Mouse (Mus musculus) heart, embryonic 12.5 days (tissue): ENCODE data around the gene Clta. TPM values are rescaled to one million over a fixed set of nuclear protein-coding genes. Genes with fewer than 3 reads are reported as not detected.

Experiments used
- ATAC-seq: fragments of 200-750 bp; cut with Nextera tagmentation; 2 replicates; pipeline ENCODE4 v1.8.0; 2017; ENCODE audit warnings: moderate TSS enrichment, moderate library complexity; ENCODE audit not compliant: insufficient number of reproducible peaks, low FRiP score
- H3K27ac ChIP-seq: fragments of 300-500 bp; sonication (generic); 2 replicates; pipeline ENCODE4 v1.5.1; 2016; ENCODE audit warnings: mild to moderate bottlenecking, moderate library complexity; ENCODE audit not compliant: poor library complexity, severe bottlenecking
- H3K27me3 ChIP-seq: fragments of 300-500 bp; sonication (generic); replicated peaks from 2 replicates; pipeline ENCODE4 v1.6.1; 2016; ENCODE audit warnings: mild to moderate bottlenecking, moderate library complexity
- H3K36me3 ChIP-seq: fragments of 300-500 bp; sonication (generic); 2 replicates; pipeline ENCODE4 v1.6.1; 2016; ENCODE audit warnings: mild to moderate bottlenecking, moderate library complexity
- H3K4me1 ChIP-seq: fragments of 300-500 bp; sonication (generic); replicated peaks from 2 replicates; pipeline ENCODE4 v1.6.1; 2016; ENCODE audit warnings: mild to moderate bottlenecking
- H3K4me2 ChIP-seq: fragments of 300-500 bp; sonication (generic); 2 replicates; pipeline ENCODE4 v1.6.1; 2016; ENCODE audit warnings: mild to moderate bottlenecking, moderate library complexity
- H3K4me3 ChIP-seq: fragments of 300-500 bp; sonication (generic); 2 replicates; pipeline ENCODE4 v1.5.1; 2016; ENCODE audit warnings: mild to moderate bottlenecking
- H3K9ac ChIP-seq: fragments of 300-500 bp; sonication (generic); 2 replicates; pipeline ENCODE4 v1.6.1; 2016; ENCODE audit warnings: mild to moderate bottlenecking, moderate library complexity
- H3K9me3 ChIP-seq: fragments of 300-500 bp; sonication (generic); replicated peaks from 2 replicates; pipeline ENCODE4 v1.6.1; 2016; ENCODE audit warnings: mild to moderate bottlenecking, moderate library complexity
- WGBS: fragments of 180-500 bp; shearing (Covaris S2); methylation state at CpG from one replicate; pipeline ENCODE4 v1.1.7; 2016; 5-methylcytosine and 5-hydroxymethylcytosine counted together
- polyA plus RNA-seq: library from polyadenylated mRNA; unstranded; fragments of >200 nt; fragmentation: Nextera tagmentation; extraction: Ambion mirVana; gene quantifications from 2 replicates; pipeline ENCODE4 v1.2.1, GENCODE M21; 2016

The Clta gene
- polyA plus RNA-seq = 153 and 163 TPM in 2 replicates

- Histone ChIP-seq H3K36me3 (no peaks in the 10 kb centered on the region), H3K27me3 (no peaks in the 10 kb centered on the region), H3K4me1 (no peaks in the 10 kb centered on the region), H3K9me3 (no peaks in the 10 kb centered on the region), H3K4me2 (no peak within 1 kb of the TSS), H3K4me3 (no peak within 1 kb of the TSS), H3K9ac (no peak within 1 kb of the TSS), H3K27ac (no peak within 1 kb of the TSS)
- peak; percentile 59; the same call in 1 of the 2 replicates for ATAC-seq
- 74% methylated on average over 5 of the region's 5 CpGs for WGBS
These were observed at the start of gene Clta for GRCm38 (mm10) chr4:44004126-44004525. Clta (plus strand) TSS chr4:44004452.

- no peaks in the 10 kb centered on the region for H3K36me3 ChIP-seq
- no peaks in the 10 kb centered on the region for H3K27me3 ChIP-seq
- ATAC-seq = peak; percentile 89
- peak within 1 kb of the TSS; percentile 84 for H3K9ac ChIP-seq
- peak within 1 kb of the TSS; percentile 95 for H3K4me2 ChIP-seq
- no peaks in the 10 kb centered on the region for H3K9me3 ChIP-seq
- peak within 1 kb of the TSS; percentile 89 for H3K27ac ChIP-seq
- H3K4me1 ChIP-seq = peaks cover 22% of the 10 kb centered on the region
- peak within 1 kb of the TSS; percentile 79 for H3K4me3 ChIP-seq
- 1% methylated on average over 45 of the region's 45 CpGs for WGBS
These were observed 46.9 kb upstream of the Clta start, which contains the start of gene Glipr2 for GRCm38 (mm10) chr4:43957292-43957845. Glipr2 (plus strand) TSS chr4:43957401.

- Histone ChIP-seq H3K4me1 (peaks cover 22% of the 10 kb centered on the region), H3K4me2 (peak overlapping the region; percentile 95), H3K36me3 (no peaks in the 10 kb centered on the region), H3K4me3 (peak overlapping the region; percentile 79), H3K27me3 (no peaks in the 10 kb centered on the region), H3K9ac (peak overlapping the region; percentile 84), H3K27ac (peak overlapping the region; percentile 89), H3K9me3 (no peaks in the 10 kb centered on the region)
- under 1% methylated on average over 26 of the region's 26 CpGs for WGBS
- ATAC-seq = peak; percentile 66
These were observed 46.3 kb upstream of the Clta start for GRCm38 (mm10) chr4:43957846-43958461.

DNA sequence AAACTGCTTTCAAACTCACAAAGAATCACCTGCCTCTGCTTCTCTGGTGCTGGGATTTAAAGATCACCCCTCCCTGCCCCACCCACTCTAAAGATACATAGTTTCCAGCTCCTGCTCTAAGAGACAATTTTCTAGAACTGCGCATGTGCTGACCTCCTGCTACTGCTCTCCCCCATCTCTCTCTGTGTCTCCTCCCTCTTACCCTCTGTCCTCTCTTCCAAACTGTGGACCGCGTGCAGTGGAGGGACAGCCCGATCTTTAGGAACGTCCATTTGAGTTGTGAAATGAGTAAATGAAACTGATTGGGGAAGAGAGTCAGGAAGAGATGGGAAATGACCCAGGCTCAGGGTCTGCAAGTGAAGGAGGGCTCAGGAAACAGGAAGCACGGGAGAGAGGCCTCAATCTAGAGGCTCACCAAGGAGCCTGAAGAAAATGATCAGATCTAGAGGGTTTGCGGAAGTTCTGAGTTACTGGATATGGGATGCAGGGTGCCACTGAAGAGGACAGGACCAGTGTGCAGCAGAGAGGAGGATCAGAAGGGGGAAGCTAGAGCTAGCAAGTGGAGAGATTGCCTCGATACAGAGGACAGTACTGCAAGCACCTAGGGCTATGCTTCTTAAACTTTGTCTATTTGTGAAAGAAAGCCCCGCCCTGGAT is 44.6 kb upstream of the Clta start:
- Histone ChIP-seq H3K4me1 (peaks cover 35% of the 10 kb centered on the region), H3K9ac (peak overlapping the region; percentile 40; the same call in 1 of the 2 replicates), H3K27me3 (no peaks in the 10 kb centered on the region), H3K36me3 (no peaks in the 10 kb centered on the region), H3K27ac (no peak overlapping the region), H3K4me2 (peak overlapping the region; percentile 47), H3K9me3 (no peaks in the 10 kb centered on the region), H3K4me3 (peak overlapping the region; percentile 11; the same call in 1 of the 2 replicates)
- no peak for ATAC-seq
- 46% methylated on average over 9 of the region's 9 CpGs for WGBS

GRCm38 (mm10) chr4:43960207-43960606 is 44.0 kb upstream of the Clta start:
- 56% methylated on average over 6 of the region's 6 CpGs for WGBS
- peaks cover 40% of the 10 kb centered on the region for H3K4me1 ChIP-seq
- H3K9ac ChIP-seq = no peak overlapping the region
- no peaks in the 10 kb centered on the region for H3K27me3 ChIP-seq
- no peaks in the 10 kb centered on the region for H3K36me3 ChIP-seq
- no peaks in the 10 kb centered on the region for H3K9me3 ChIP-seq
- ATAC-seq = no peak
- H3K4me3 ChIP-seq = no peak overlapping the region
- no peak overlapping the region for H3K27ac ChIP-seq
- peak overlapping the region; percentile 47 for H3K4me2 ChIP-seq

GRCm38 (mm10) chr4:43964326-43964833 is 39.9 kb upstream of the Clta start:
- peak overlapping the region; percentile 60 for H3K27ac ChIP-seq
- H3K36me3 ChIP-seq = no peaks in the 10 kb centered on the region
- no peaks in the 10 kb centered on the region for H3K27me3 ChIP-seq
- H3K4me3 ChIP-seq = peak overlapping the region; percentile 4; the same call in 1 of the 2 replicates
- peak overlapping the region; percentile 53 for H3K4me2 ChIP-seq
- WGBS = 26% methylated on average over 2 of the region's 2 CpGs
- H3K9me3 ChIP-seq = no peaks in the 10 kb centered on the region
- peak overlapping the region; percentile 50; the same call in 1 of the 2 replicates for H3K9ac ChIP-seq
- H3K4me1 ChIP-seq = peaks cover 57% of the 10 kb centered on the region
- ATAC-seq = peak; percentile 28; the same call in 1 of the 2 replicates

- no peak for ATAC-seq
- Histone ChIP-seq H3K36me3 (0 out of 2 replicates have a peak, but pooled peaks cover 4% of the 10 kb centered on the region), H3K4me3 (no peak overlapping the region), H3K4me1 (peaks cover 54% of the 10 kb centered on the region), H3K9me3 (no peaks in the 10 kb centered on the region), H3K27me3 (no peaks in the 10 kb centered on the region), H3K4me2 (peak overlapping the region; percentile 53), H3K27ac (peak overlapping the region; percentile 60), H3K9ac (peak overlapping the region; percentile 50; the same call in 1 of the 2 replicates)
- WGBS = 29% methylated on average over 4 of the region's 4 CpGs
These were observed 39.1 kb upstream of the Clta start for GRCm38 (mm10) chr4:43964951-43965684.

DNA sequence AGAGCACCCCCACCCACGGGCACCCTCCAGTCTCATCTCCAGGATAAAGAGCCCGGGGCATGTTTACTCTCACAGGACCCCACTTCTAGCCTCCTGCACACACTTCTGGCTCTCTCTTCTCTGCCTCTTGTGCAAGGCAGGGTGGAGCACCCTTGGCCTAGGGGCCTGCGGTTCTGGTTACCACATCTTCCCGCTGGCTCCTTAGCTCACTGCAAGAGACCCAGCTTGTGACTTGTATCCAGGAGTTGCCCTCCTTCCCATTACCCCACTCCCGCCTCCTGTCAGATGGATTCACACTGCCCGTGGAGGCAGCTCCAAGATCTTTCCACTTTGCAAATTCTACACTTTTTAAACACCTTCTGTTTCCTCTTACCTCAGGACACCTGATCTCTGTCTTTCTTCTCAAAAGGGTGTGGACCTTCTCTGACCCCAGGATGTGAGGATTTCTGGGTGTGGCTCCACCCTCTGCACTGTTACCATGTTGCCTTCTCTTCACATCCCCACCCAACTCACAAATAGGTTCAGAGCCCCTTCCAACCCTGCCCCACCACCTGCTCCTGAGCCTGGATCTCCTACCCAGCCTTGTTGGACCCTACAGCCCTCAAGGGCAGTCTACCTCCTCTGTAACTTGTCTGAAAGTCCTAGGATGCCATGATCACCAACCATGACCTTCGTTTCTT is 38.3 kb upstream of the Clta start:
- 78% methylated on average over 7 of the region's 7 CpGs for WGBS
- H3K9me3 ChIP-seq = no peaks in the 10 kb centered on the region
- no peak overlapping the region for H3K4me2 ChIP-seq
- no peak overlapping the region for H3K9ac ChIP-seq
- ATAC-seq = no peak
- H3K27me3 ChIP-seq = no peaks in the 10 kb centered on the region
- peaks cover 58% of the 10 kb centered on the region for H3K4me1 ChIP-seq
- H3K4me3 ChIP-seq = no peak overlapping the region
- H3K27ac ChIP-seq = no peak overlapping the region
- peaks cover 12% of the 10 kb centered on the region for H3K36me3 ChIP-seq

- whole genome bisulfite sequencing = 45% methylated on average over 13 of the region's 13 CpGs
- no peak for ATAC-seq
- no peaks in the 10 kb centered on the region for H3K27me3 ChIP-seq
- 0 out of 2 replicates have a peak overlapping the region, but pooled peaks have one; percentile 38 for H3K9ac ChIP-seq
- 0 out of 2 replicates have a peak overlapping the region, but pooled peaks have one; percentile 25 for H3K27ac ChIP-seq
- H3K4me3 ChIP-seq = no peak overlapping the region
- H3K36me3 ChIP-seq = peaks cover 15% of the 10 kb centered on the region
- peaks cover 73% of the 10 kb centered on the region for H3K4me1 ChIP-seq
- no peak overlapping the region for H3K4me2 ChIP-seq
- no peaks in the 10 kb centered on the region for H3K9me3 ChIP-seq
These were observed 35.6 kb upstream of the Clta start for GRCm38 (mm10) chr4:43968650-43969049.

DNA sequence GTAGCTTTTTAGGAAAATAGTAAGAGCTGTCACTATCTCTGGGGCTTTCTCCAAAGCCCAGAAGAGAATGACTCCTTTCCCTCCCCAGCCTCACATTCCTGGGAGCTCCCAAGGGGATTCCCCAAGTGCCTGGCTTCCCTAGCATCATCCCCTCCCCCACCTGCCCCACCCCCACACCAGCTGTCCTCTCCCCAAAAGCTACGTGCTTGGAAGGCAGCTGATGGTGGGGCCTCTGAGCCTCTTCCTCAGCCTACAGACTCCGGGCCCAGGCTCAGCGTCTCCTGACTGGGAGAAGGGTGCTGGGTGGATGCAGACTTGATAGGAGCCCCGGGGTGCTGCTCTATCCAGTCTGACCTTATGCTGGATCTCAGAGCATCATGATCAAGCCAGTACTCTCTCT is 34.9 kb upstream of the Clta start:
- H3K36me3 ChIP-seq = peaks cover 17% of the 10 kb centered on the region
- peaks cover 68% of the 10 kb centered on the region for H3K4me1 ChIP-seq
- 15% methylated on average over 4 of the region's 4 CpGs for WGBS
- H3K4me2 ChIP-seq = no peak overlapping the region
- no peak overlapping the region for H3K4me3 ChIP-seq
- no peaks in the 10 kb centered on the region for H3K27me3 ChIP-seq
- no peak overlapping the region for H3K9ac ChIP-seq
- no peaks in the 10 kb centered on the region for H3K9me3 ChIP-seq
- no peak for ATAC-seq
- no peak overlapping the region for H3K27ac ChIP-seq
